Mouse (Mus musculus): Measurements from ENCODE around the gene Rgcc.

The Rgcc gene

DNA sequence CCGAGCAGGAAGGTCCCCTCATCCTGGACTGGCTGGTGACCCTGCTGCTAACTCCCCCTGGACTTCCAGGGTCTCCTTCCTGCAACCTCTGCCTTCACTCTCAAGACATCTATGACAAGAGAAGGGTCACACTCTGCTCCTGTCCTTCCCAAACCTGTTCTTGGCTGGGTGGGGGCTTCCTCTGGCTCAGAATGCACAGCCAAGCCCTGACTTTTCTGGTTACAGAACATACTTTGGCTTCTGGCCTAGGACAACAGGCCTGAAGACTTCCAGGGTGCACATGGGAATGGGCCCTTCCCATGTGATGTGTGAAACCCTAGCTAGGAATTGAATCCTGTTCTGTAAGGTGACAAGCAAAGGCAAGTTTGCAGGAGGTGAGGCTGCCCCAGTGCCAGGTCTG lies 22.0 kb downstream of the Rgcc start:
- DNase-seq (ENCODE audit: low read depth in 1 of 2, low spot score in 2 of 2): no peak

- DNase-seq (ENCODE audit: low read depth in 1 of 2, low spot score in 2 of 2): no peak
Measured at GRCm38 (mm10) chr14:79278927-79279326, 22.5 kb downstream of the Rgcc start.

- no peak for DNase-seq (ENCODE audit: low read depth in 1 of 2, low spot score in 2 of 2)
Measured at GRCm38 (mm10) chr14:79277922-79278321, 23.5 kb downstream of the Rgcc start.

DNA sequence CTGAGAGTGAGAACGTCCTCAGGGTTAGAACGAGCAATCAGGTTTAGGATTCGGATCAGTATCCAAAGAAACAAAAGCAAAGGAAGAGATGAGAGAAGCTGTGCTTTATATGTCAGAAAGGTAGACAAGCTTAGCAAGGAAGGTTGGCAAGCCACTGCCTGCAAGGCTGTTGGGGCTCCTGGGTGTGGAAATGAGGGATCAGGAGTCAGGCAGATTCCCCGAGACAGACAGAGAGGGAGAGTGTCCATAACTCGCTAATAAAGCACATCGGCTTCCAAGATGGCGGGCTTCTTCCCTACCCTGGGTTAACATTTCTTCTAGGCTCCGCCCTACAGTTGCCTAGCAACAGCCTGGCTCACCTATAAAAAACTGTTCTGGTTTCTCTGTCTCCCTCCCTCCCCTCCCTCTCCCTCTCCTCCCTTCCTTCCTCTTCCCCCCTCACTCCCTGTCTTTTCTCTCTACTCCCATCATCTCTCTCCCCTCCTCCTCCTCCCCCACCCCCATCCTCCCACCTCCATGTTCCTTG lies 25.5 kb downstream of the Rgcc start:
- no peak for DNase-seq (ENCODE audit: low read depth in 1 of 2, low spot score in 2 of 2)

GRCm38 (mm10) chr14:79275441-79275840 lies 26.0 kb downstream of the Rgcc start:
- no peak for DNase-seq (ENCODE audit: low read depth in 1 of 2, low spot score in 2 of 2)

GRCm38 (mm10) chr14:79273697-79274477 lies 27.6 kb downstream of the Rgcc start:
- DNase-seq (ENCODE audit: low read depth in 1 of 2, low spot score in 2 of 2): no peak

DNA sequence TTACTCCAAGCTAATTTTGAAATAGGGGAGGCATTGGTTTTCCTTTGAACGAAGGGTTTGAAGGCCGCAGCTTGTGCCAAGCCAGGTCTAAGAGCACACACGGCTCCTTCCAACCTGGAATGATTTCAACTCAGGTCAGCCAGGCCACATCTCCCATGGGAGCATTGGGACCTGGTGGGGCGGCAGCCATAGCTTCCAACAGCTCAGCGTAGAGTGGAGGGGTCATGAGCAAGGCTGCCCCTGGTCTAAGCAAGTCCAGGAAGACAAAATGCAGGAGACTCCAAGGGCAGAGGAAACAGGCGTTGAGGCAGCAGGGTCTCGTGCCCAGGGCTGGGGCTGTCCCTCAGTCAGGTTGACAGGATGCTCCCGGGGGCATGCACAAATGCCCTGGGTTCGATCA lies 28.5 kb downstream of the Rgcc start:
- DNase-seq (ENCODE audit: low read depth in 1 of 2, low spot score in 2 of 2): no peak

- DNase-seq (ENCODE audit: low read depth in 1 of 2, low spot score in 2 of 2): no peak
Measured at GRCm38 (mm10) chr14:79272188-79272694, 29.2 kb downstream of the Rgcc start.

- DNase-seq (ENCODE audit: low read depth in 1 of 2, low spot score in 2 of 2): no peak
Measured at GRCm38 (mm10) chr14:79269551-79269950, 31.9 kb downstream of the Rgcc start.

- DNase-seq (ENCODE audit: low read depth in 1 of 2, low spot score in 2 of 2): no peak
Measured at GRCm38 (mm10) chr14:79267878-79268277, 33.6 kb downstream of the Rgcc start.

DNA sequence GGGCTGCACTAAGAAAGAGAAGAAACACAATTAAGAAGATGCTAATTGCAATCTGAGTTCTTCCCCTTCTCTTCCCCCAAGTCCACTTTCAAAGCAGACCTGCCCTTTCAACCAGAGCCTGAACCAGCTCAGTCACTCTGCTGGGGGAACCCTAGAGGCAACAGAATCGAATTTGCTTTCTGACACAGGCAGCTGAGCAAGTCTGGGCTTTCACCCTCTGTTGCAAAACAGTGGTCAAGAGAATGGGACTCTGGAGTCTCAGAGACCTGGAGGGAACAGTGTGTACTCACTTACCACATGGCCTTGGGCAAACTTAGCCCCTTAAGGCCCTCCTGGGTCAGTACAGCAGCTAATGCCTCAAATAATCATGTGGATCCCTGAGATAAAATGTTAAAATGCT lies 34.1 kb downstream of the Rgcc start:
- DNase-seq (ENCODE audit: low read depth in 1 of 2, low spot score in 2 of 2): no peak

DNA sequence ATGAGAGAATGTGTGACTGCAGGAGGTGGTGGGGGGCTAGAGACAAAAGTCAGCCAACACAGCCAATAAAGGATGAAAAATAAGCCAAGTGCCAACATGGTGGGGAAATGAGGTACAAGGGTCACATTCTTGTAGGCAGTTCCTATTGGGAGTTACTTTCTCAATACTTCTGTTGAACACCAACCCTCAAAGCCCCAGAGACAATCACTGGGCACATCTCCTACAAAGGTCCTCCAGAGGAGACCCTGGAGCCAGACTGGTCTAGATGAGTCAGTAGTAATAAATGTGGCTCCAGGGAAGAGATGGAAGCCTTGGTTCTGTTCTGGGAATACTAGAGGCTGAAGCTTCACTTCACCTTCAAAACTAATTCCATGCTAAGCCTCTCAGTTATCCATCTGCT lies 35.0 kb downstream of the Rgcc start:
- DNase-seq (ENCODE audit: low read depth in 1 of 2, low spot score in 2 of 2): no peak

- no peak for DNase-seq (ENCODE audit: low read depth in 1 of 2, low spot score in 2 of 2)
Measured at GRCm38 (mm10) chr14:79265738-79266137, 35.7 kb downstream of the Rgcc start.

DNA sequence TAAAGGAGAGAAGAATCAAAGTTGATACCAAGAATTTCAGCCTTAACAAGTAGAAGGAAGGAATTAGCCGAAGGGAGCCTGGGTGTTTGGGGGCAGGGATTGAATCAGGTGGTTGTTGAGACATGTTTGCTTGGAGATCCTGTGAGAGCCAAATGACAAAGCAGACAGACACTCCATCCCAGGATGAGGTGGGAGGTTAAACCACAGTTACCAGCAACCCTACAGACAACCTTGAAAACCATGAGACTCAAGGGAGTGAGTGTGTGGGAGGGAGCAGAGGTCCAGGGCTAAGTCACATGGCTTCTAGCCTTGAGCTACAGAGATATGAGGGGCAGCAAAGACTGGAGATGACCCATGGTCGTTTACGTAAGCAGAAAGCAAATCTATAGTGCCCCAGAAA lies 38.1 kb downstream of the Rgcc start:
- no peak for DNase-seq (ENCODE audit: low read depth in 1 of 2, low spot score in 2 of 2)

DNA sequence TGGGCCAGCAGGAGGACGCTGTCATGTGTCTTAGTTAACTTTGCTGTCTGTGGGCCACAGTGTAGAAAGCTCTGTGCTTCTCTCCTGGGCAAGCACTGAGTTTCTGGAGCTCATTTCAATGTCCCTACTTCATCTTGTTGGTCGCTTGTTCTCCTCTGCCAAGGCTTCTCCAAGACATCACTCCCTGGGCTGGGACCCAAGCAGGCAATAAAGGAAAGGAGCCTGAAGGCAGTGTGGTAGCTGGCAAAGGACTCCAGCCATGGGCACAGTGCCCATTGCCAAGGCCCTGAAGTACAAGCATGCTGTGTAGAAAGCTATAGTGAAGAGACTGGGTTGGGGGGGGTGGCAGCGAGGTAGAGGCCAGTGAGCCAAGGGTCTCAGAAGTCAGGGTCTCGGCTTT lies 38.8 kb downstream of the Rgcc start:
- DNase-seq (ENCODE audit: low read depth in 1 of 2, low spot score in 2 of 2): no peak

DNA sequence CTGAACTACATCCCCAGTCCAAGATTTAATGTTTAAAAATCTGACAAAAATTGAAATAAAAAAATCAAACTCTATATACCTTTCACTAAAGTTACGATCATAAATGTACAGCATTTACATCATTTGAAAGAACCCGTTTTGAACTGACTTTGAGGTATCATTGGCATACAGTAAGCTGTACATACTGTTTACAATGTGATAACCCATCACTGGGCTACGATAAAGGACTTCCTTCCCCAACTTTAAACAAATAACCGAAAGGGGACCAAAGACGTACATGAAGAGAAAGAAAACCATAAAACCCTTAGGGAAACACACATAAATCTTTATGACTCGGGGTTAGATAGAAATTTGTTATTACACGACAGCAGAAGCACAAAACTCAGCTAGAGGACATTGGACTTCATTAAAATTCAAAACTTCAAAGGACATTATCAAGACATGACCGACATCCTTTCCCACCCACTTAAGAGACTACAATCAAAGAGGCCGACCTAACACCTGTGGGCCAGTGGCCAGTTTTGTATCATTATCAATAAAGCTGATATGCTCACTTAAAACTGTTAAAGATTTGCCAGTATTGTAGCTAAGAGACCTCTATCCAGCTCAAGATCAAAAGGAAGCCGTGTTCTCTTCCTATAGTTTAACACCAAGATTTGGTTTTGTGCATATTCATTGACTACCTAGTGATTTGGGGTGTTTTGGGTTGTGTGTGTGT lies 42.2 kb downstream of the Rgcc start:
- no peak for DNase-seq (ENCODE audit: low read depth in 1 of 2, low spot score in 2 of 2)

- no peak for DNase-seq (ENCODE audit: low read depth in 1 of 2, low spot score in 2 of 2)
Measured at GRCm38 (mm10) chr14:79256656-79257055, 44.8 kb downstream of the Rgcc start.

GRCm38 (mm10) chr14:79255786-79256185 lies 45.7 kb downstream of the Rgcc start:
- no peak for DNase-seq (ENCODE audit: low read depth in 1 of 2, low spot score in 2 of 2)

- no peak for DNase-seq (ENCODE audit: low read depth in 1 of 2, low spot score in 2 of 2)
Measured at GRCm38 (mm10) chr14:79251727-79252285, 49.6 kb downstream of the Rgcc start.

GRCm38 (mm10) chr14:79244571-79244970 lies 56.9 kb downstream of the Rgcc start:
- DNase-seq (ENCODE audit: low read depth in 1 of 2, low spot score in 2 of 2): no peak

DNA sequence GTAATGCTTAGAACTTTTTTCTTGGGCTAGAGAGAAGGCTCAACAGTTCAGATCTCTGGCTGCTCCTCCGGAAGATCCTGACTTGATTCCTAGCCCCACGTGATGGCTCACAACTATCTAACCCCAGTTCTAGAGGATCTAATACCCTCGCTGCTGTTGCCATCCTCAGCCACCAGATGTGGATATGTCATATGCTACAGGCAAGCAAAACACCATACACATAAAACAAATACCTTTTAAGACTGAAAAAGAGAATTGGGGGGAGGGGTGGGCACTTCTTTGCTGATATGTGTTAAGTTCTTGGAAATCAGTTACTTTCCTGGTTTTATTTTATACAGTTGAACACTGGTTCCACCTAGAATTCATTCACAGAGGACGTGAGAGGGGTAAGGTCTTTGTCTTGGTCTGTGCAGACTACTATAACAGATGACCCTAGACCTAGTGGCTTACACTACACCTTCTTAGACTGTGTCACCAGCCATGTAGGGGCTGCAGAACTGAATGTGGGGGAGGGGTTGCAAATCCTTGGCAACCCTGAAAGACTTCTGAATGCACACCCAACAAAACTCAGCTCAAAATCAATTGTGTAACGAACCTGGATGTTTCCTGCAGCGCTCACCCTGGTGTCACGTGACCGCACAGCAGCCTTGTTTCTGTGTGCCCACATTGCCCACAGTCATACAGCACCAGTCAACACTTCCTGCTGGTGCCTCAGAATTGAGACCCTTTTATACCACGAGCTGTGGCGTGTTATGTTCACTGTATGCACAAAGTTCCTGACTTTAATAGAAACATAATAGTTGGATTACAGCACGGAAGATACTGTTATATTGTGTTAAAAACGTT lies 58.2 kb downstream of the Rgcc start:
- DNase-seq (ENCODE audit: low read depth in 1 of 2, low spot score in 2 of 2): no peak

Measured in monocyte, adult 2 months (primary cell).